Mouse (Mus musculus) CH12.LX (cell line): ENCODE data around the gene Zfp618. TPM values are rescaled to one million over a fixed set of nuclear protein-coding genes. Genes with fewer than 3 reads are reported as not detected.

ENCODE experiments used
- DNase-seq: peaks from one replicate; pipeline ENCODE4 v3.0.0-alpha.2; 2013; ENCODE audit errors: extremely low read depth
- H3K27ac ChIP-seq: 2 replicates; pipeline ENCODE4 v1.5.1; 2012; ENCODE audit warnings: low read depth, mild to moderate bottlenecking, control low read depth, moderate library complexity; ENCODE audit not compliant: insufficient read depth
- H3K27me3 ChIP-seq: replicated peaks from 2 replicates; pipeline ENCODE3; 2012; ENCODE audit warnings: inconsistent platforms
- H3K36me3 ChIP-seq, 2 experiments: replicated peaks in 1 of 2; 2 replicates each; pipeline versions ENCODE3 to v1.6.1; 2012; ENCODE audit warnings: inconsistent platforms in 1 of 2, low read length in 1 of 2, mild to moderate bottlenecking in 1 of 2, mixed read lengths in 1 of 2, moderate library complexity in 1 of 2; ENCODE audit not compliant: control insufficient read depth in 1 of 2, insufficient read depth in 1 of 2
- H3K4me1 ChIP-seq, 2 experiments: 2 replicates each; pipeline ENCODE4 v1.6.1; 2012; ENCODE audit warnings: inconsistent platforms in 1 of 2, moderate library complexity in 1 of 2; ENCODE audit not compliant: insufficient read depth in 2 of 2, control insufficient read depth in 1 of 2
- H3K4me2 ChIP-seq: 2 replicates; pipeline ENCODE4 v1.6.1; 2012; ENCODE audit warnings: low read depth, mild to moderate bottlenecking, control low read depth; ENCODE audit not compliant: poor library complexity, insufficient read depth, severe bottlenecking
- H3K4me3 ChIP-seq, 3 experiments: fragments of 150-350 bp in 1 of 3; sonication (generic) in 1 of 3; replicated peaks in 1 of 3; 2 replicates each; pipeline versions ENCODE3 to v1.5.1; 2011 to 2012; ENCODE audit warnings: low read depth in 2 of 3, low read length in 2 of 3, mild to moderate bottlenecking in 2 of 3, moderate library complexity in 2 of 3, control low read depth in 1 of 3, improper control_type of control experiment in 1 of 3, inconsistent platforms in 1 of 3, mixed read lengths in 1 of 3; ENCODE audit not compliant: poor library complexity in 1 of 3
- H3K79me2 ChIP-seq: replicated peaks from 2 replicates; pipeline ENCODE4 v1.6.1; 2012; ENCODE audit warnings: mild to moderate bottlenecking, moderate library complexity; ENCODE audit not compliant: control insufficient read depth, poor library complexity, insufficient read depth, severe bottlenecking; ENCODE audit errors: extremely low read depth
- H3K9ac ChIP-seq: 2 replicates; pipeline ENCODE4 v1.6.1; 2012; ENCODE audit warnings: low read depth, mild to moderate bottlenecking, control low read depth, moderate library complexity; ENCODE audit not compliant: insufficient read depth
- H3K9me3 ChIP-seq: replicated peaks from 2 replicates; pipeline ENCODE3; 2012; ENCODE audit warnings: low read length, inconsistent platforms, mixed read lengths
- BHLHE40 ChIP-seq: IDR thresholded peaks from 2 replicates; pipeline ENCODE4 v1.6.1; 2011; ENCODE audit warnings: mild to moderate bottlenecking, low read depth, low read length, improper control_type of control experiment
- CTCF ChIP-seq, 2 experiments: IDR thresholded peaks in 1 of 2; conservative IDR thresholded peaks in 1 of 2; 2 replicates each; pipeline ENCODE4 v1.5.1; 2011 to 2012; ENCODE audit warnings: low read depth in 2 of 2, low read length in 2 of 2, improper control_type of control experiment in 1 of 2, inconsistent platforms in 1 of 2, mild to moderate bottlenecking in 1 of 2, moderate library complexity in 1 of 2
- E2F4 ChIP-seq: IDR thresholded peaks from 2 replicates; pipeline ENCODE4 v1.6.1; 2011; ENCODE audit warnings: low read depth, low read length, improper control_type of control experiment; ENCODE audit not compliant: insufficient replicate concordance
- GABPA ChIP-seq: IDR thresholded peaks from 2 replicates; pipeline ENCODE4 v1.6.1; 2012; ENCODE audit warnings: low read depth, low read length, improper control_type of control experiment, inconsistent platforms; ENCODE audit not compliant: insufficient replicate concordance
- HCFC1 ChIP-seq: IDR thresholded peaks from 2 replicates; pipeline ENCODE4 v1.6.1; 2012; ENCODE audit warnings: low read depth, mild to moderate bottlenecking, inconsistent platforms, low read length, improper control_type of control experiment
- IRF4 ChIP-seq: IDR thresholded peaks from 2 replicates; pipeline ENCODE4 v1.6.1; 2014; ENCODE audit warnings: low read depth, mild to moderate bottlenecking, inconsistent platforms, low read length, improper control_type of control experiment
- MAX ChIP-seq: IDR thresholded peaks from 2 replicates; pipeline ENCODE4 v1.6.1; 2011; ENCODE audit warnings: low read length, improper control_type of control experiment
- MAZ ChIP-seq: IDR thresholded peaks from 2 replicates; pipeline ENCODE4 v1.6.1; 2012; ENCODE audit warnings: low read depth, mild to moderate bottlenecking, inconsistent platforms, low read length, improper control_type of control experiment, moderate library complexity
- MYC ChIP-seq: IDR thresholded peaks from 2 replicates; pipeline ENCODE4 v1.6.1; 2011; ENCODE audit warnings: low read depth, mild to moderate bottlenecking, improper control_type of control experiment, low read length
- NELFE ChIP-seq: IDR thresholded peaks from 2 replicates; pipeline ENCODE4 v1.6.1; 2011; ENCODE audit warnings: low read depth, low read length, improper control_type of control experiment
- POLR2A ChIP-seq: IDR thresholded peaks from 2 replicates; pipeline ENCODE4 v1.6.1; 2011; ENCODE audit warnings: low read depth, mild to moderate bottlenecking, improper control_type of control experiment, low read length
- POLR2AphosphoS2 ChIP-seq: IDR thresholded peaks from 2 replicates; pipeline ENCODE4 v1.6.1; 2011; ENCODE audit warnings: low read depth, low read length, improper control_type of control experiment
- RAD21 ChIP-seq: IDR thresholded peaks from 2 replicates; pipeline ENCODE4 v1.6.1; 2011; ENCODE audit warnings: low read depth, mild to moderate bottlenecking, low read length, improper control_type of control experiment, moderate library complexity
- SMC3 ChIP-seq: IDR thresholded peaks from 2 replicates; pipeline ENCODE4 v1.6.1; 2011; ENCODE audit warnings: low read depth, low read length, improper control_type of control experiment
- TBP ChIP-seq: conservative IDR thresholded peaks from 2 replicates; pipeline ENCODE4 v1.6.1; 2011; ENCODE audit warnings: low read depth, low read length, improper control_type of control experiment
- TCF12 ChIP-seq: IDR thresholded peaks from 2 replicates; pipeline ENCODE4 v1.6.1; 2014; ENCODE audit warnings: low read depth, mild to moderate bottlenecking, inconsistent platforms, low read length, improper control_type of control experiment
- USF1 ChIP-seq: IDR thresholded peaks from 2 replicates; pipeline ENCODE4 v1.6.1; 2014; ENCODE audit warnings: low read depth, mild to moderate bottlenecking, inconsistent platforms, low read length, improper control_type of control experiment
- ZNF384 ChIP-seq: IDR thresholded peaks from 2 replicates; pipeline ENCODE4 v1.6.1; 2012; ENCODE audit warnings: low read depth, low read length, improper control_type of control experiment, inconsistent platforms
- dilution Hi-C: fragments of 300-500 bp; cut with MboI; formaldehyde crosslinking; loops from 2 replicates; pipeline ENCODE4 v1.14.3; 2020; ENCODE audit warnings: low sequenced_read_pairs; ENCODE audit not compliant: extremely low pct_unique_long_range_greater_than_20kb, extremely low pct_ligation_motif_present
- in situ Hi-C: fragments of 300-500 bp; cut with MboI; formaldehyde crosslinking; loops from 3 replicates; pipeline ENCODE4 v1.14.3; 2019; ENCODE audit warnings: low sequenced_read_pairs, low pct_ligation_motif_present, low pct_unique_long_range_greater_than_20kb, mixed read lengths
- polyA plus RNA-seq: library from polyadenylated mRNA; unstranded; fragments of >175 nt; gene quantifications from 2 replicates; pipeline ENCODE4 v1.2.1, GENCODE M21; 2012; ENCODE audit warnings: low read depth; ENCODE audit not compliant: insufficient read length
- total RNA-seq, 2 experiments: library from RNA; depleted of rRNA; stranded (reverse); fragments of 300-350 nt in 1 of 2; fragments of >200 nt in 1 of 2; gene quantifications; 2 replicates each; pipeline ENCODE4 v1.2.3; 2012 to 2014

The Zfp618 gene
- total and polyA plus RNA-seq, 3 experiments = not detected

- dilution Hi-C loops = no loop called here
- peaks cover 75% of the 10 kb centered on the region for H3K27me3 ChIP-seq
- H3K27ac ChIP-seq = no peak overlapping the region
- H3K36me3 ChIP-seq = no peaks in the 10 kb centered on the region
- H3K9ac ChIP-seq = no peak overlapping the region
- no peak overlapping the region for H3K4me3 ChIP-seq
- DNase-seq = no peak
- H3K9me3 ChIP-seq = no peaks in the 10 kb centered on the region
- TF ChIP-seq E2F4 = no peak
- no peak for TF ChIP-seq POLR2A
- TF ChIP-seq POLR2AphosphoS2 = no peak
- TF ChIP-seq NELFE = no peak
- TF ChIP-seq BHLHE40 = no peak
- TF ChIP-seq USF1 = no peak
- TF ChIP-seq ZNF384 = no peak
- TF ChIP-seq HCFC1 = no peak
- H3K4me1 ChIP-seq = no peaks in the 10 kb centered on the region
- no peaks in the 10 kb centered on the region for H3K79me2 ChIP-seq
- in situ Hi-C loops = no loop called here
- H3K4me2 ChIP-seq = no peak overlapping the region
Observed at GRCm38 (mm10) chr4:63068499-63069175, 103.3 kb downstream of the Zfp618 start.

DNA sequence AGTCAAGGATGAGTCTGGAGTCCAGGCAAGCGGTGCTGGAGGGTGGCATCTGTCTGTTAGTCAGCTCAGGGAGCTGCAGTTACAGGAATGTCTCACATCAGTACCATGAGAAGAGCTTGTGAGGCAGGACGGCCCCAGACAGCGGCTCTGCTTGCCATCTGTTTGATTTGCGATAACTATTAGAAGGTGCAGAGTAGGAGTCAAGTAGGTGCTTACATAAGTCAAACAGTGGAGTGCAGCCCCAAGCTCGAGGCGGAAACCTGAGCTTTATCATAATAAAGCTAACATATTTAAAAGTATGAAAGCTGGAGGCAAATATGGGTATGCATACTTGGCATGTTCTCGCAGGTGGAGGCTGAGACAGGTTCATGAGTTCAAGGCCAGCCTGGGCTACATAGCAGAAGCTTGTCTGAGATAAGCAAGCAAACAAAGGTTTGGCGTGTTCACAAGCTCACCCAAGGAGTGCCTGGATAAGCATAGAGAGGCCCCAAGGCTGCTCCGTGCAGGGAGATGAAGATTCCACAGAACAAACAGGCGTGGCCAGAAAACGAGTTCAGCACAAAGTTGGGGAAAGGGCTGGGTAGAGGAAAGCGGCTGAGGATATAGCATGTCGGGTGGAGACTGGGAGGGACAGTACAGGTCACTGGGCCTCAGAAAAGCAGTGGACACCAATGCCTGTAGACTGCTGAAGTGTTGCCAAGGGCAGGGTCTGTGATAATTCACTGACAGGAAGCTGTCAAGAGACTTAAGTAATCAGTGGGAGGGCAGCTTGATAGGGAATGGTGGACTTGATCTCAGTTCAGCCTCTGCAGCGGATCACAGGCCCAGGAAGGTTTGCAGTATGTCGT, 106.3 kb downstream of the Zfp618 start:
- peaks cover 65% of the 10 kb centered on the region for H3K27me3 ChIP-seq
- no peaks in the 10 kb centered on the region for H3K79me2 ChIP-seq
- dilution Hi-C loops = no loop called here
- in situ Hi-C loops = no loop called here
- TF ChIP-seq RAD21 (no peak), TCF12 (no peak), TBP (no peak), MAZ (no peak), MYC (no peak), CTCF (conservative IDR thresholded peaks at IDR 0.05 in 1 of 2, IDR thresholded peaks at IDR 0.05 in 1 of 2; ENCODE audit: low read depth in 2 of 2, low read length in 2 of 2) (no peak), GABPA (no peak), SMC3 (no peak), IRF4 (no peak), MAX (no peak), BHLHE40 (no peak)
- H3K4me2 ChIP-seq = no peak overlapping the region
- H3K9ac ChIP-seq = no peak overlapping the region
- no peaks in the 10 kb centered on the region for H3K9me3 ChIP-seq
- H3K27ac ChIP-seq = no peak overlapping the region
- no peaks in the 10 kb centered on the region for H3K36me3 ChIP-seq
- DNase-seq = no peak
- H3K4me1 ChIP-seq = no peaks in the 10 kb centered on the region
- no peak overlapping the region for H3K4me3 ChIP-seq
